Mouse (Mus musculus) neutrophil, adult 59 days (primary cell): ENCODE results near the gene Ssxb5. TPM values are rescaled to one million over a fixed set of nuclear protein-coding genes. Genes with fewer than 3 reads are reported as not detected.

ENCODE experiments used
- total RNA-seq, 2 experiments: library from RNA; stranded (reverse); gene quantifications; 1 replicate in 1 of 2; 2 replicates in 1 of 2; pipeline ENCODE4 v1.2.4; 2023

Ssxb5 gene
- total RNA-seq = not detected

DNA sequence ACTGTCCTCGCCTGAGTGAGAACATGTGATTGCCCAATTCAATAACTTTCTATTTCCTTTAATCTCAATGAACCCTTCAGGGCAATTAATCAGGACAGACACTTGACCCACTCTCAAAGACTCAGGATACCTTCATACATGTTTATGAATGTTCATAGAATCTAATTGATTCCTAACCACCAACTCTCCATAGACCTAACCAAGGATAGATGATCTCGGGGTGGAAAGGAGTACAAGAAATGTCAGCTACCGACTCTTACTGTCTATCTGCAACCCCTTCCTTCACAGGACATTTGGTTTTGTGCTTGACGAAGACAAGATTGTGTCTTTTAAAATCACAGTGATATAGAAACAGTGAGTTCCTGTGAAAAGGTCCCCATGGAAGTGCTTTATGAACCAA, at the start of gene Ssxb5:
TSS of gene Ssxb5 (plus strand) at position 301 of the 400 bp plus-strand sequence.

DNA sequence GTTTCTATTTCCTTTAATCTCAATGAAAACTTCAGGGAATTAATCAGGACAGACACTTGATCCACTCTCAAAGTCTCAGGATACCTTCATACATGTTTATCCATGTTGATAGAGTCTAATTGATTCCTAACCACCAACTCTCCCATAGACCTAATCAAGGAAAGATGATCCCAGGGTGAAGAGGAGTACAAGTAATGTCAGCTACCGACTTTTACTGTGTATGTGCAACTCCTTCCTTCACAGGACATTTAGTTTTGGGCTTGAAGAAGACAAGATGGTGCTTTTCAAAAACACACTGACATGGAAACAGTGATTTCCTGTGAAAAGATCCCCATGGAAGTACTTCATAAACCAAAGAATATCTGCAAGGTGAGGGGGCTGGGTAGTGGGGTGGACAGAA, 40.2 kb downstream of the Ssxb5 start, which contains the start of gene Gm6592:
TSS of gene Gm6592 (plus strand) at position 301 of the 400 bp plus-strand sequence.

Other genes with a start within 250 kb of the Ssxb5 start
- gene Ssxb3, start 211.9 kb upstream of the Ssxb5 start, total RNA-seq = not detected
- gene Ssxb8, start 112.8 kb upstream of the Ssxb5 start, total RNA-seq = not detected
- gene Ssx9, start 55.3 kb upstream of the Ssxb5 start, total RNA-seq = not detected
- gene Gm6592, start 40.3 kb downstream of the Ssxb5 start, total RNA-seq = not detected
- gene Gm5751, start 70.6 kb downstream of the Ssxb5 start, total RNA-seq = not detected
- under 1 TPM; 0.29 to 0.44 TPM for gene B630019K06Rik, start 88.7 kb downstream of the Ssxb5 start, total RNA-seq
- not detected for gene Fthl17b, start 159.3 kb downstream of the Ssxb5 start, total RNA-seq
- not detected for gene Fthl17c, start 172.9 kb downstream of the Ssxb5 start, total RNA-seq
- gene Fthl17d, start 183.1 kb downstream of the Ssxb5 start, total RNA-seq = not detected
- not detected for gene Fthl17e, start 229.8 kb downstream of the Ssxb5 start, total RNA-seq